Mouse (Mus musculus): ENCODE results near the gene Actn1. TPM values are rescaled to one million over a fixed set of nuclear protein-coding genes. Genes with fewer than 3 reads are reported as not detected.
A peak's percentile ranks its signal among the peaks of the same experiment; 100 is the strongest.

The Actn1 gene
- total RNA-seq, 2 experiments from 2014 or later = 8.4 to 11.9 TPM

DNA sequence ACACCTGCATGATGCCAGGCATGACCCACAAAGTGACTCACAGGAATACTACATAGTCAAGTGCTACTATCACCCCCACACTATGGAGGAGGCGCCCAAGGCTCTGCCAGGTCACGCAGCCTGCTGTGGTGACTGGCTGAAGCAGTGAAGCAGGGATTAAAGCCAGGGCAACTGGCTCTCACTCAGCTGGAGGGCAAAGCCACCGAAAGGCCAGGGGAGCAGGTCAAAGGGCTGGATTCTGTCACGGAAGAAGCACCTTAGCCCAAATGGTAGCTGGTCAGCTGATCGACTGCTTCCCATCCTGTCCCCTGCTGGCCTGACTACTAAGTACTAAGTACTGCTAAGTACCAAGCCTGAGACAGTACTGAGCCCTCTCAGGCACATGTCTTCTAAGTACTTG, 76.1 kb downstream of the Actn1 start:
- Histone ChIP-seq H3K27ac (no peak overlapping the region), H3K4me3 (no peak overlapping the region)
- intact Hi-C loops (cut with DNase I) = no loop called here
- no peak for DNase-seq
- no peak for TF ChIP-seq CTCF (IDR thresholded peaks at IDR 0.05)

DNA sequence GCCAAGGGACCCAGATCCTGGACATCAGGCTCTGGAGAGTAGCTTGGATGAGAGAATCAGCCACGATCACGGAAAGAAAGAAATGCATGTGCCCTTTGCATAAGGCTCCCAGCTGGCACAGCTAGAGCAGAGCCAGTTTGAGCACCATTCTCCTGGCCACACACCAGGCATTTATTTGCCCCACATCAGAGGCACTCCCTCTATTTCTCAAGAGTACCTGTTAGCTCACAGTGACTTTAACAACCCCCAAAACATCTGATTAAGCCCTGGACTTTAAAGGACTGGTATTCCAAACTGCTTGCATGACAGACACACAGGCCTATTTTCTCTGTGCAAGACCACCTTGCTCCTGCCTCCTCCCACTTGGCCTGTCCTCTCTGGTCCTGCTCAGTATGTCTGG, 78.3 kb downstream of the Actn1 start:
- intact Hi-C loops (cut with DNase I) = no loop called here
- no peak for TF ChIP-seq CTCF (IDR thresholded peaks at IDR 0.05)
- H3K27ac ChIP-seq = no peak overlapping the region
- DNase-seq = no peak
- no peak overlapping the region for H3K4me3 ChIP-seq

- intact Hi-C loops (cut with DNase I) = no loop called here
- Histone ChIP-seq H3K4me3 (no peak overlapping the region), H3K27ac (no peak overlapping the region)
- no peak for DNase-seq
- TF ChIP-seq CTCF (IDR thresholded peaks at IDR 0.05) = no peak
These were observed 82.1 kb downstream of the Actn1 start for GRCm38 (mm10) chr12:80178035-80178434.

- DNase-seq = no peak
- TF ChIP-seq CTCF (IDR thresholded peaks at IDR 0.05) = no peak
- peak overlapping the region; percentile 89 for H3K4me3 ChIP-seq
- intact Hi-C loops (cut with DNase I) = no loop called here
- H3K27ac ChIP-seq = peak overlapping the region; percentile 93
These were observed 91.4 kb downstream of the Actn1 start for GRCm38 (mm10) chr12:80168736-80169135.

- intact Hi-C loops (cut with DNase I) = no loop called here
- Histone ChIP-seq H3K4me3 (peak overlapping the region; percentile 89), H3K27ac (peak overlapping the region; percentile 93)
- peak; percentile 22; the same call in 1 of the 2 replicates for TF ChIP-seq CTCF (IDR thresholded peaks at IDR 0.05)
- peak; percentile 87 for DNase-seq
These were observed 91.9 kb downstream of the Actn1 start for GRCm38 (mm10) chr12:80168178-80168686.

GRCm38 (mm10) chr12:80167321-80167720, 92.8 kb downstream of the Actn1 start:
- no peak for TF ChIP-seq CTCF (IDR thresholded peaks at IDR 0.05)
- DNase-seq = no peak
- intact Hi-C loops (cut with DNase I) = no loop called here
- peak overlapping the region; percentile 93; the same call in 1 of the 2 replicates for H3K27ac ChIP-seq
- H3K4me3 ChIP-seq = no peak overlapping the region

- no peak overlapping the region for H3K4me3 ChIP-seq
- TF ChIP-seq CTCF (IDR thresholded peaks at IDR 0.05) = no peak
- no peak for DNase-seq
- intact Hi-C loops (cut with DNase I) = no loop called here
- no peak overlapping the region for H3K27ac ChIP-seq
These were observed 93.5 kb downstream of the Actn1 start for GRCm38 (mm10) chr12:80166651-80167050.

DNA sequence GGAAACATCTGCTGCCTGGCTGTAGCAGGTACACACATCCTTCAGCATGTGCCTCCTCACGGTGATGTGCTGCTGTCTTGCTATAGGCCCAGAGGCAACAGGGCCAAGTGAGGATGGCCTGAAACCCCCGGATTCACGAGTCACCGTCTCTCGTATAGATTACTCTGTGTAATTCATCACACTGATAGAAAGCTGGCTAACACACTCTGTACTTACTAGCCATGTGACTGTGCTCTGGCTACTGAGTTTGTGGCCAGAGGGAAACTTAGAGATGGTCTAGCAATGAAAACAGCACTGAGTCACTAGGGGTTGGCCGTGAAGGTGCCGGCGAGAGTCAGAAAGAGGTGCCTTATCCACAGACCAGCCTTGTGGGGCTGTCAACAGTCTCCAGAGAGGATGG, 95.6 kb downstream of the Actn1 start:
- no peak for TF ChIP-seq CTCF (IDR thresholded peaks at IDR 0.05)
- DNase-seq = no peak
- Histone ChIP-seq H3K27ac (no peak overlapping the region), H3K4me3 (no peak overlapping the region)
- intact Hi-C loops (cut with DNase I) = no loop called here

DNA sequence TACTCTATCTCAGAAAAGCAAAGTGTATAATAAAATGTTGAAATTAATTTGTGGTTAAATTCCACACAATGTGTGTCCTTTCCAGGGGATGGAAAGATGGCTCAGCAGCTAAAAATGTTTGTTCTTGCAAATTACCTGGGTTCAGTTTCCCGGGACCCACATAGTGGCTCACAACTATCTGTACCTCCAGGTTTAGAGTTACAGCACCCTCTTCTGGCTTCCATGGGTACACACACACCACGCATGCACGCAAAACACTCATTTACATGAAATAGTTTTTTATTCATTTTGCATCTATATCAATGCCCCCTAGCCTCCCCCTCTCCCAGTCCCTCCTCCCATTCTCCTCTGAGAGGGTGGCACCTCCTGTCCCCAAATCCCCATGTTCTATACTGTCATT, 97.7 kb downstream of the Actn1 start:
- intact Hi-C loops (cut with DNase I) = no loop called here
- Histone ChIP-seq H3K4me3 (no peak overlapping the region), H3K27ac (no peak overlapping the region)
- no peak for DNase-seq
- TF ChIP-seq CTCF (IDR thresholded peaks at IDR 0.05) = peak; percentile 14; the same call in 1 of the 2 replicates

- H3K4me3 ChIP-seq = no peak overlapping the region
- no peak overlapping the region for H3K27ac ChIP-seq
- no peak for DNase-seq
- intact Hi-C loops (cut with DNase I) = loop anchor here (2.0 to 10.0 kb wide), 6 partner anchors 39 to 570 kb away; partner anchors contain the start of genes Erh and Slc39a9
- peak; percentile 78 for TF ChIP-seq CTCF (IDR thresholded peaks at IDR 0.05)
These were observed 102.5 kb downstream of the Actn1 start for GRCm38 (mm10) chr12:80157675-80158074.

GRCm38 (mm10) chr12:80153687-80154326, 106.4 kb downstream of the Actn1 start:
- H3K4me3 ChIP-seq = peak overlapping the region; percentile 30; the same call in 1 of the 2 replicates
- intact Hi-C loops (cut with DNase I) = loop anchor here (10.0 kb wide), 1 partner anchor 491 kb away; the partner anchor contains the start of genes Erh and Slc39a9
- peak; percentile 86 for TF ChIP-seq CTCF (IDR thresholded peaks at IDR 0.05)
- no peak overlapping the region for H3K27ac ChIP-seq
- peak; percentile 63 for DNase-seq

- intact Hi-C loops (cut with DNase I) = loop anchor here (10.0 kb wide), 1 partner anchor 492 kb away; the partner anchor contains the start of genes Erh and Slc39a9
- no peak overlapping the region for H3K4me3 ChIP-seq
- DNase-seq = no peak
- no peak overlapping the region for H3K27ac ChIP-seq
- TF ChIP-seq CTCF (IDR thresholded peaks at IDR 0.05) = peak; percentile 16; the same call in 1 of the 2 replicates
These were observed 107.1 kb downstream of the Actn1 start for GRCm38 (mm10) chr12:80153078-80153477.

DNA sequence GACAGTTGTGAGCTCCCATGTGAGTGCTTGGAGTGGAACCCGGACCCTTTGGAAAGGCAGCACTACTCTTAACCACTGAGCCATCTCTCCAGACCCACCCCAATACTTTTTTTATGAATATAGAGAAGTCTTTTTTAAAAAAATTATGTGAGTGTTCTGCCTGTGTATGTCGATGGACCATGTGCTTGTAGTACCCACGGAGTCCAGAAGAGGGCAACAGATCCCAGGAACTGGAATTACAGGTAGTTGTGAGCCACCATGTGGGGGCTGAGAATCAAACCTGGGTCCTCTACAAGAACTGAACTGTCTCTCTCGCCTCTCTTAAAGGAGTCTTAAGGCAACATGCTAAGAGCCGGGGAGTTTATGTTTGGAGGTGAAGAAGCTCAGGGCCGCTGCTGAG, 108.3 kb downstream of the Actn1 start:
- TF ChIP-seq CTCF (IDR thresholded peaks at IDR 0.05) = peak; percentile 43
- DNase-seq = no peak
- intact Hi-C loops (cut with DNase I) = loop anchor here (10.0 kb wide), 1 partner anchor 493 kb away; the partner anchor contains the start of genes Erh and Slc39a9
- Histone ChIP-seq H3K27ac (no peak overlapping the region), H3K4me3 (no peak overlapping the region)

All from gastrocnemius, adult 2 months (tissue).